Mouse (Mus musculus) lung, postnatal 0 days (tissue): Measurements from ENCODE around the gene Ubb.

Experiments
- CTCF ChIP-seq: IDR thresholded peaks from 2 replicates; pipeline ENCODE4 v1.5.1; 2016; ENCODE audit warnings: antibody characterized with exemption, mild to moderate bottlenecking
- EP300 ChIP-seq: IDR thresholded peaks from 2 replicates; pipeline ENCODE4 v1.6.1; 2016; ENCODE audit warnings: antibody characterized with exemption, mild to moderate bottlenecking, control low read depth

GRCm38 (mm10) chr11:62560463-62561016 lies 9.6 kb downstream of the Ubb start:
- TF ChIP-seq CTCF = no peak
- TF ChIP-seq EP300 = no peak
